Mouse (Mus musculus) lung, embryonic 15.5 days (tissue): ENCODE data around the gene Pum2. TPM values are rescaled to one million over a fixed set of nuclear protein-coding genes. Genes with fewer than 3 reads are reported as not detected.
A peak's percentile ranks its signal among the peaks of the same experiment; 100 is the strongest.
"Not testable (repeated sequence)": the region's sequence is repeated elsewhere in the genome, so short reads cannot be mapped to it uniquely, and the experiment has no call there.

Experiments used
- ATAC-seq: fragments of 200-750 bp; cut with Nextera tagmentation; 2 replicates; pipeline ENCODE4 v1.8.0; 2017; ENCODE audit warnings: moderate number of reproducible peaks, borderline replicate concordance; ENCODE audit not compliant: low FRiP score, low TSS enrichment; ENCODE audit errors: extremely low read depth
- H3K27ac ChIP-seq: fragments of 300-500 bp; sonication (generic); 2 replicates; pipeline ENCODE4 v1.5.1; 2015; ENCODE audit warnings: moderate library complexity, mild to moderate bottlenecking, inconsistent platforms
- H3K27me3 ChIP-seq: fragments of 300-500 bp; sonication (generic); 2 replicates; pipeline ENCODE4 v1.6.1; 2015; ENCODE audit warnings: inconsistent platforms
- H3K36me3 ChIP-seq: fragments of 300-500 bp; sonication (generic); 2 replicates; pipeline ENCODE4 v1.6.1; 2015; ENCODE audit warnings: inconsistent platforms
- H3K4me1 ChIP-seq: fragments of 300-500 bp; sonication (generic); 2 replicates; pipeline ENCODE4 v1.6.1; 2015; ENCODE audit warnings: inconsistent platforms
- H3K4me2 ChIP-seq: fragments of 300-500 bp; sonication (generic); 2 replicates; pipeline ENCODE4 v1.6.1; 2015; ENCODE audit warnings: inconsistent platforms, mild to moderate bottlenecking, moderate library complexity
- H3K4me3 ChIP-seq: fragments of 300-500 bp; sonication (generic); 2 replicates; pipeline ENCODE4 v1.5.1; 2015; ENCODE audit warnings: mild to moderate bottlenecking, inconsistent platforms
- H3K9ac ChIP-seq: fragments of 300-500 bp; sonication (generic); 2 replicates; pipeline ENCODE4 v1.6.1; 2015; ENCODE audit warnings: inconsistent platforms
- H3K9me3 ChIP-seq: fragments of 300-500 bp; sonication (generic); 2 replicates; pipeline ENCODE4 v1.6.1; 2016; ENCODE audit warnings: inconsistent platforms
- WGBS: fragments of 180-500 bp; shearing (Covaris S2); methylation state at CpG from one replicate; pipeline ENCODE4 v1.1.7; 2015; 5-methylcytosine and 5-hydroxymethylcytosine counted together
- polyA plus RNA-seq: library from polyadenylated mRNA; unstranded; fragments of >200 nt; fragmentation: Nextera tagmentation; extraction: Ambion mirVana; gene quantifications from 2 replicates; pipeline ENCODE4 v1.2.1, GENCODE M21; 2015

The Pum2 gene
- polyA plus RNA-seq, 1 experiment from 2014 or later: 42.5 TPM

DNA sequence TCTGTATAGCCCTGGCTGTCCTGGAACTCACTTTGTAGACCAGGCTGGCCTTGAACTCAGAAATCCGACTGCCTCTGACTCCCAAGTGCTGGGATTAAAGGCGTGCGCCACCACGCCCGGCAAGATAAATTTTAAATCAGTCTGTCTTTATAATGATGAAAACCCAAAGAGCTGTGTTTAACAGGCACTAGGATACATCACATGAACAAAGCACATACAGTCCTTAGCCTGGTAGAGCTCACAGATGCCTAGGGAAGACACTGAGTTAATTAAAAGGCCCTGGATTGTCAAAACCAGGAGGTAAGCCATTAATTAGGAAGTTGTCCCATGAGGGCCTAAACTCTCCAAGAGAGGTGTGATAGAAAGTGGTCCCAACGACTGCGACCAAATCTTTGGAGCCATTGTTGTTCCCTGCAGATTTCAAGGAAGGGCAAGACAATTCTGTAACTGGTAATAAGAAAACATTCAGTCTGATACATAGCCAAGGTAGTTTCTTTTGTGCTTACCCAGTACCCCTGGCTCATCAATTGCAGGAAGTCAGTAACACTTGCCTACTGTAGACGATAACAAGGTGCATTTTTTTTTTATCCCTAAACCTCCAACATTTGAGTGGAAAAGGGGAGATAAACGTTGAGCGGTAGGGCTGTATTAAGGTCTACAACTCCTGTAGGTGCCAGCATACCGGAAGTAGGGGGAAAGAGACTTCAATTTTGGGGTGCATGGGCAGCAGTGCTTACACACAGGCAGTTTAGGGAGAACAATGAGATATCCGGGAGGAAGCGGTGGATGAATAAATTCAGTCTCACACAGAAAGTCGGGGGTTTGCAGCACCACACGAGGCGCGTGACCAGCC, 587 bp upstream of the Pum2 start:
- peak overlapping the region; percentile 63 for H3K27ac ChIP-seq
- 39% methylated on average over 17 of the region's 17 CpGs for WGBS
- H3K4me3 ChIP-seq: peak overlapping the region; percentile 95
- no peak for ATAC-seq
- no peaks in the 10 kb centered on the region for H3K36me3 ChIP-seq
- peaks cover 21% of the 10 kb centered on the region for H3K4me1 ChIP-seq
- no peaks in the 10 kb centered on the region for H3K27me3 ChIP-seq
- H3K9ac ChIP-seq: peak overlapping the region; percentile 65
- peak overlapping the region; percentile 63 for H3K4me2 ChIP-seq
- no peaks in the 10 kb centered on the region for H3K9me3 ChIP-seq

DNA sequence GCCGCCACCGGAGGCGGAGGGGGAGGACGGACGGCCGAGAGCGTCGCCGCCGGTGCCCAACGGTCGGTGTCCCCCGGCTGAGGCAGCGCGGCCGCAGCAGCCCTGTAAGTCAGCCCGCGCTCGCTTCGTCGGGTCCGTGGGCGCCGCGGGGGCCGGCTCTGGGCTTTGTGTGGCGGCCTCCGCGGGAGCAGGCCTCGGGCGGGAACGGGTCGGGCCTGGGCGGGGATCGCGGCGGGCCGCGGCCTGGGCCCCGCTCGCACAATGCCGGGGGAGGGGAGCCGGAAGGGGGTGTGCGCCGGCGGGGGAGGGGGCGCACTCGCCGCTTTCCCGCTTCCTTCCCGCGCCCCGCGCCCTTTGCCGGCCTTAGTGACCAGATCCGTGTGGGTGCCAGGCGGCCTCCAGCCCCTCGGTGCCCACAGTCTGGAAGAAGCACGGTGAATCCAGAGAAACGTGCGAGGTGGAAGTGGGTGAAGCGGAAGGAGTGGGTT, 487 bp downstream of the Pum2 start:
- peak; percentile 85 for ATAC-seq
- WGBS: under 1% methylated on average over 31 of the region's 62 CpGs

DNA sequence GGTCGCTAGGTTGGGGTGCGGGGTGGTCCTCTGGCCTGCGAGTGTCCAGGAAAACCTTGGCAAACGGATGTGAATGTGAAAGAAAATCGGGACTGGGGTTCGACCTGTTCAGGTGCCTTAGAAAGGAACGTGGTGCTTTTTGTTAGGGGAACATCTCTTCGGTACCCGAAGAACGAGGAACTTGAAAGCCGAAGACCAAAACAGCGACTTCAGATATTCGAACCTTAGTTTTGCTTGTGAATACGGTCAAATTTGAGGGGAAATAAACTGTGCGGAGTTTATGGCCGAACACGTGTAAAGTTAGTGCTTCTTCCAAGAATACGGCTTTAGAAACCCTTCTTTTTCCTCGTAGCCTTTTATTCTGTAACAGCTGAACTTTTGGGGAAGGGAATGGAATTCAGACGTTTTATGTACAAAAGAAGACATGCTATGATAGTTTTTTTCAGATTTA, 982 bp downstream of the Pum2 start:
- Histone ChIP-seq H3K9me3 (no peaks in the 10 kb centered on the region), H3K9ac (peak overlapping the region; percentile 100), H3K27me3 (no peaks in the 10 kb centered on the region), H3K4me3 (peak overlapping the region; percentile 95), H3K4me2 (peak overlapping the region; percentile 62), H3K36me3 (no peaks in the 10 kb centered on the region; the same call in 1 of the 2 replicates), H3K27ac (peak overlapping the region; percentile 97), H3K4me1 (peaks cover 21% of the 10 kb centered on the region)
- WGBS: under 1% methylated on average over 20 of the region's 20 CpGs
- no peak for ATAC-seq

More for the DNA sequence above, 487 bp downstream of the Pum2 start:
- Histone ChIP-seq H3K9me3 (no peaks in the 10 kb centered on the region), H3K4me3 (peak overlapping the region; percentile 95), H3K4me2 (peak overlapping the region; percentile 62), H3K9ac (peak overlapping the region; percentile 100), H3K27ac (peak overlapping the region; percentile 97), H3K4me1 (peaks cover 21% of the 10 kb centered on the region), H3K36me3 (no peaks in the 10 kb centered on the region), H3K27me3 (no peaks in the 10 kb centered on the region)

DNA sequence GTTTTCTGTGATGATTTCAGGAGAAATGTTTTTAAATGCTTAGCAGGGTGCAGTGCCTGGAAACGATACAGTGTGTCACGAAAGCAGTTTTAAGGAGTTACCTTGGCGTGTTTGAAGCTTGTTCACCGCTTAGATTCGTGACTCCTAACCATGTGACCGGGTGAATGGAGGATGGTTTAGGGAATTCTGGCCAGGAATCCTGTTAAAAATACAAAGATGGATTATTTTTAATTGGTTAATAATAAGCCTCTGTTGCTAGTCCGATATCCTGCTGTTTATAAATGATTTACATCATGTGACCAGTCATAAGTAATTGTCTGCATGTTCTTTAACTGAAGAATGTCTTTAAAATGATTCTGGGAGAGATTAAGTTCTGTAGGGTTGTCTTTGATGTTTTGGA, 1.4 kb downstream of the Pum2 start:
- peak overlapping the region; percentile 97; the same call in 1 of the 2 replicates for H3K27ac ChIP-seq
- peak overlapping the region; percentile 95 for H3K4me3 ChIP-seq
- under 1% methylated on average over 7 of the region's 7 CpGs for WGBS
- no peaks in the 10 kb centered on the region for H3K27me3 ChIP-seq
- no peaks in the 10 kb centered on the region for H3K9me3 ChIP-seq
- H3K4me2 ChIP-seq: peak overlapping the region; percentile 62
- H3K9ac ChIP-seq: peak overlapping the region; percentile 100
- H3K36me3 ChIP-seq: no peaks in the 10 kb centered on the region; the same call in 1 of the 2 replicates
- ATAC-seq: no peak
- H3K4me1 ChIP-seq: peaks cover 21% of the 10 kb centered on the region

DNA sequence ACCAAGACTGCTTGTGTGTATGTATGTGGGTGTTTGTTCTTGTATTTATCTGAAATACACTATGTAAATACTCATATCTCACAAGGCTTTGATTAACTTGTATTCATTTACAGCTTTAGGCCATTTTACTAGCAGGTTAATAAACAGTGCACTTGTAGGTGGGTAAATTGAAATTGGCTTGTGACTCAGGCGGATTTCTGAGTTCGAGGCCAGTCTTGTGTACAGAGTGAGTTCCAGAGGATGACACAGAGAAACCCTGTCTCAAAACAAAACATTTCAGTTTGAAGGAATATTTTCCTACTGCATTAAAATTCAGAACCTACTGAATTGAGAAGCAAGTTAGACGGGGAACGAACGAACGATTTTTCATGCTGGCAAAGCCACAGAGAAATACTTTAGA, 2.4 kb downstream of the Pum2 start:
- H3K9ac ChIP-seq: no peak overlapping the region
- 56% methylated on average over 6 of the region's 6 CpGs for WGBS
- no peak for ATAC-seq
- no peaks in the 10 kb centered on the region for H3K9me3 ChIP-seq
- no peaks in the 10 kb centered on the region for H3K27me3 ChIP-seq
- no peaks in the 10 kb centered on the region; the same call in 1 of the 2 replicates for H3K36me3 ChIP-seq
- peaks cover 21% of the 10 kb centered on the region for H3K4me1 ChIP-seq
- H3K4me2 ChIP-seq: peak overlapping the region; percentile 62
- H3K4me3 ChIP-seq: peak overlapping the region; percentile 95; the same call in 1 of the 2 replicates
- no peak overlapping the region for H3K27ac ChIP-seq

DNA sequence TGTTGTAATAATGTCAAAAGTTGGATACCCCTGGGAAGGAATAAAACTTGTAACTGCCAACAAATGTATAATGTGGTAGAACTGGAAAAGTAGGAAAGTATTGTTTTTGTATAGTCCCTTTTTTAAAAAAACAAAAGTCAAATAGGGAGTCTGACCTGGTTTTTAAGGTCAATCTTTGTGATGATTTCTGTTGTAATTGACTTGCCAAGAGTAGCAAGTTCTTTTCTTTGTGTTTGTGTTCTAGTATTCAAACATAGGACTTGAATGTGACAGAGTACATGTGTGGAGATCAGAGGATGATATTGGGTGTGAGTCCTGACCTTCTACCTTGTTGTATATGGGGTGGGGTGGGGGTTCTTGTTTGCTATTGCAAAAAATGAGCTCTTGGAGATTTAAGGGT, 4.0 kb downstream of the Pum2 start:
- ATAC-seq: no peak
- H3K4me3 ChIP-seq: no peak overlapping the region
- H3K9me3 ChIP-seq: no peaks in the 10 kb centered on the region
- no peaks in the 10 kb centered on the region; the same call in 1 of the 2 replicates for H3K36me3 ChIP-seq
- H3K4me1 ChIP-seq: peaks cover 21% of the 10 kb centered on the region
- no peak overlapping the region for H3K4me2 ChIP-seq
- no peak overlapping the region for H3K27ac ChIP-seq
- no peaks in the 10 kb centered on the region for H3K27me3 ChIP-seq
- H3K9ac ChIP-seq: no peak overlapping the region

DNA sequence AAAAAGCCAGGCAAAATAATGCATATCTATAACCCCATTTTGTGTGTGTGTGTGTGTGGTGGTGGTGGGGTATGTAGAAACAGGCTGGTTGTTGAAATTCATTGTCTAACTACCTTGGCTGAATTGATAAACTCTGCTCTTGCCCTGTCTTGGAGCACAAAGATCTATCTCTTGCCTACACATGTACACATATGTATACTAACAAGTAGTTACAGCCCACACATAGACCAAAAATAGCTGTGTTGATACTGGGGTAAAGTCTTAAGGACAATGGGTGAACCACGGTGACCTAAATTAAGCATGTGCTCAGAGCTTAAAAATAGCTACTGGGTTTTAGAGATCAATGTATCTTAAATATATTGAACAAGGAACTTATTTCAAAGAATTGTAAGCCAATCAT, 10.3 kb downstream of the Pum2 start:
- H3K9me3 ChIP-seq: no peaks in the 10 kb centered on the region
- H3K27ac ChIP-seq: no peak overlapping the region
- H3K4me1 ChIP-seq: no peaks in the 10 kb centered on the region
- no peak overlapping the region for H3K9ac ChIP-seq
- no peak for ATAC-seq
- no peaks in the 10 kb centered on the region for H3K27me3 ChIP-seq
- no peaks in the 10 kb centered on the region; the same call in 1 of the 2 replicates for H3K36me3 ChIP-seq
- H3K4me3 ChIP-seq: no peak overlapping the region
- no peak overlapping the region for H3K4me2 ChIP-seq
- 84% methylated on average over 1 of the region's 1 CpGs for WGBS

DNA sequence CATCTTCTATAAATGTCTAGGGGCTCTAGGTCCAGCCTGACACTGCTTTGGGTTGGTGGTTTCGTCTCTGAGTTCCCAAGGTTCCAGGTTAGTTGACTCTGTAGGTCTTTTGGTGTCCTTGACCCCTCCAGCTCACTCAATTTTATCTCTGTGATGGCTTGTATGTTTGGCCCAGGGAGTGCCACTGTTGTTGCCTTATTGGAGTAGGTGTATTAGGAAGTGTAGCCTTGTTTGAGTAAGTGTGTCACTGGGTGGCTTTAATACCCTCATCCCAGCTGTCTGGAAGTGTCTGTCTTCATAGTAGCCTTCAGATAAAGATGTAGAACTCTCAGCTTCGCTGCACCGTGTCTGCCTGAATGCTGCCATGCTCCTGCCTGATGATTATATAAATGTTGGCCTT, 11.1 kb downstream of the Pum2 start:
- H3K27ac ChIP-seq: no peak overlapping the region
- ATAC-seq: no peak
- H3K4me3 ChIP-seq: no peak overlapping the region
- H3K9ac ChIP-seq: no peak overlapping the region
- H3K4me1 ChIP-seq: no peaks in the 10 kb centered on the region
- H3K4me2 ChIP-seq: no peak overlapping the region
- no peaks in the 10 kb centered on the region for H3K36me3 ChIP-seq
- H3K9me3 ChIP-seq: no peaks in the 10 kb centered on the region
- 91% methylated on average over 3 of the region's 3 CpGs for WGBS
- H3K27me3 ChIP-seq: no peaks in the 10 kb centered on the region

DNA sequence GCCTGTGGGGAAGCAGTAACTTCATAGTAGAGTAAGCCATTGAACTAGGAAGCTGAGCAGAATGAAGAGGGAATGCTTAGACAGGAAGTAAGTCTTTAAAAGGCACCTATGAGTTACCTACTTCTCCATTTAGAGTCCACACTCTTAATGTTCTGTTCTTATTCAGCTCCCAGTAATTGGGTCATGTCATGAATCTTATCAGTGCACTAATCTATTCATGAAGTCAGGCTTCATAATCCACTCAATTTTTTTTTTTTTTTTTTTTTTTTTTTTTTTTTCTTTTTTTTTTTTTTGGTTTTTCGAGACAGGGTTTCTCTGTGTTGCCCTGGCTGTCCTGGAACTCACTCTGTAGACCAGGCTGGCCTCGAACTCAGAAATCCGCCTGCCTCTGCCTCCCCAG, 15.9 kb downstream of the Pum2 start:
- not testable (repeated sequence) for ATAC-seq, H3K27me3 ChIP-seq, H3K9me3 ChIP-seq, H3K27ac ChIP-seq, H3K9ac ChIP-seq, H3K4me1 ChIP-seq, H3K36me3 ChIP-seq, H3K4me2 ChIP-seq, H3K4me3 ChIP-seq
- 84% methylated on average over 3 of the region's 3 CpGs for WGBS

DNA sequence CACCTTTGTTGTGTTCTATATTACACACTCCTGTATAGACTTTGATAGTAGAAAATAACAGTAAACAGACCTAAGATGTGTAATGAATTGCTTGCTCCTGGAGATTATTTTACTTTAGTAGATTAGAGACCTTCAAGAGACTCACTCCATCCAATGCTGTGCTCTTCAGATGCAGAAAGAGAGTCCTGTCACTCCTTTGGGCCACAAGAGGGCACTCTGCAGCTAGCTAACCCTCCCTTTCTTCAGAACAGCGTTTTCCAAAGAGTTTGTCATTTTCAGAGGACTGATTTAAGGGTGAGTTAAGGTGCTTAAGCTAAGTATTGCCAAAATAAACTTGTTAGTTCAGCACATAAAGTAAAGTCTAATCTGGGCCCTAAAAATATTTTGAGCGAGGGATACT, 25.0 kb downstream of the Pum2 start:
- Histone ChIP-seq H3K4me1 (no peaks in the 10 kb centered on the region), H3K27ac (no peak overlapping the region), H3K4me3 (no peak overlapping the region), H3K36me3 (peaks cover 12% of the 10 kb centered on the region), H3K9ac (no peak overlapping the region), H3K9me3 (no peaks in the 10 kb centered on the region), H3K4me2 (no peak overlapping the region), H3K27me3 (no peaks in the 10 kb centered on the region)
- 55% methylated on average over 2 of the region's 2 CpGs for WGBS
- ATAC-seq: no peak

DNA sequence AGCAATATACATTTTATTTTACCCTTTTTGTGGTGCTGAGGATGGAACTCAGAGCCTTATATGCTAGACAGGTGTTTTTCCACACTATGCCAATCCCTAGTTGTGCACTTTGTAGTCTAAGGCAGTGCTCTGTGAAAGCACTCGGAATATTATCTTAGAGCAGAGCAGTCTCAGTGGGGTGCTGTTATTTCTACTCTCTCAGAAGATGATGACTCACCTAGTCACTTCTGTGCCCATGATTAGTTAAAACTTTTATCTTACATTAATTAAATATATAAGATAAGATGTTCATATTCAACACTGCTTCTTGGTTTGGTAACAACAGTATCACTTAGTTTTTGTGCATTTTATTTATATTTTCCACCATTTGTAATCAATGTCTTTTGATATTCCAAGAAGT, 30.1 kb downstream of the Pum2 start:
- Histone ChIP-seq H3K9me3 (no peaks in the 10 kb centered on the region), H3K4me1 (no peaks in the 10 kb centered on the region), H3K27ac (no peak overlapping the region), H3K27me3 (no peaks in the 10 kb centered on the region), H3K4me2 (no peak overlapping the region), H3K4me3 (no peak overlapping the region), H3K36me3 (peaks cover 26% of the 10 kb centered on the region), H3K9ac (no peak overlapping the region)
- ATAC-seq: no peak
- 80% methylated on average over 1 of the region's 1 CpGs for whole genome bisulfite sequencing

DNA sequence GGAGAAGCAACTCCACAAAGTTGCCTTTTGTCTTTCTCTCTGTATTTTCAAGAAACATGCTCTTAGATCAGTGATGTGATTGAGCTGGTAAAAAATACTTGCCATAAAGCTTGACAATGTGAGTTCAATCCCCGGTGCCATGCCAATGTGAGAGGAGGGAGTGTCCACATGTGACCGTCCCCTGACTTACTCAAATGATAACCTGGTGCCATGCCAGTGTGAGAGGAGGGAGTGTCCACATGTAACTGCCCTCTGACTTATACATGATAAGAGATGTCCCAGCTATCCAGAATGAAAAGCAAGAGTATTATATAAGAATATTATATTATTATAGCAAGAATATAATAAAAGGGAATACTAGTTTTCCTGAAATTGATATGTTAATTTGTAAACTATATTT, 34.9 kb downstream of the Pum2 start:
- H3K4me2 ChIP-seq: no peak overlapping the region
- no peak overlapping the region for H3K27ac ChIP-seq
- no peaks in the 10 kb centered on the region for H3K9me3 ChIP-seq
- H3K36me3 ChIP-seq: peaks cover 33% of the 10 kb centered on the region
- ATAC-seq: no peak
- no peak overlapping the region for H3K9ac ChIP-seq
- 86% methylated on average over 2 of the region's 2 CpGs for whole genome bisulfite sequencing
- H3K4me1 ChIP-seq: no peaks in the 10 kb centered on the region
- H3K4me3 ChIP-seq: no peak overlapping the region
- H3K27me3 ChIP-seq: no peaks in the 10 kb centered on the region
